Mouse (Mus musculus) CH12.LX (cell line): ENCODE data around the gene Ssbp4. TPM values are rescaled to one million over a fixed set of nuclear protein-coding genes. Genes with fewer than 3 reads are reported as not detected.

Experiments used
- DNase-seq: peaks from one replicate; pipeline ENCODE4 v3.0.0-alpha.2; 2013; ENCODE audit errors: extremely low read depth
- H3K27ac ChIP-seq: 2 replicates; pipeline ENCODE4 v1.5.1; 2012; ENCODE audit warnings: low read depth, mild to moderate bottlenecking, control low read depth, moderate library complexity; ENCODE audit not compliant: insufficient read depth
- H3K27me3 ChIP-seq: replicated peaks from 2 replicates; pipeline ENCODE3; 2012; ENCODE audit warnings: inconsistent platforms
- H3K36me3 ChIP-seq, 2 experiments: replicated peaks in 1 of 2; 2 replicates each; pipeline versions ENCODE3 to v1.6.1; 2012; ENCODE audit warnings: inconsistent platforms in 1 of 2, low read length in 1 of 2, mild to moderate bottlenecking in 1 of 2, mixed read lengths in 1 of 2, moderate library complexity in 1 of 2; ENCODE audit not compliant: control insufficient read depth in 1 of 2, insufficient read depth in 1 of 2
- H3K4me1 ChIP-seq, 2 experiments: 2 replicates each; pipeline ENCODE4 v1.6.1; 2012; ENCODE audit warnings: inconsistent platforms in 1 of 2, moderate library complexity in 1 of 2; ENCODE audit not compliant: insufficient read depth in 2 of 2, control insufficient read depth in 1 of 2
- H3K4me2 ChIP-seq: 2 replicates; pipeline ENCODE4 v1.6.1; 2012; ENCODE audit warnings: low read depth, mild to moderate bottlenecking, control low read depth; ENCODE audit not compliant: poor library complexity, insufficient read depth, severe bottlenecking
- H3K4me3 ChIP-seq, 3 experiments: fragments of 150-350 bp in 1 of 3; sonication (generic) in 1 of 3; replicated peaks in 1 of 3; 2 replicates each; pipeline versions ENCODE3 to v1.5.1; 2011 to 2012; ENCODE audit warnings: low read depth in 2 of 3, low read length in 2 of 3, mild to moderate bottlenecking in 2 of 3, moderate library complexity in 2 of 3, control low read depth in 1 of 3, improper control_type of control experiment in 1 of 3, inconsistent platforms in 1 of 3, mixed read lengths in 1 of 3; ENCODE audit not compliant: poor library complexity in 1 of 3
- H3K79me2 ChIP-seq: replicated peaks from 2 replicates; pipeline ENCODE4 v1.6.1; 2012; ENCODE audit warnings: mild to moderate bottlenecking, moderate library complexity; ENCODE audit not compliant: control insufficient read depth, poor library complexity, insufficient read depth, severe bottlenecking; ENCODE audit errors: extremely low read depth
- H3K9ac ChIP-seq: 2 replicates; pipeline ENCODE4 v1.6.1; 2012; ENCODE audit warnings: low read depth, mild to moderate bottlenecking, control low read depth, moderate library complexity; ENCODE audit not compliant: insufficient read depth
- H3K9me3 ChIP-seq: replicated peaks from 2 replicates; pipeline ENCODE3; 2012; ENCODE audit warnings: low read length, inconsistent platforms, mixed read lengths
- BHLHE40 ChIP-seq: IDR thresholded peaks from 2 replicates; pipeline ENCODE4 v1.6.1; 2011; ENCODE audit warnings: mild to moderate bottlenecking, low read depth, low read length, improper control_type of control experiment
- CHD2 ChIP-seq: IDR thresholded peaks from 2 replicates; pipeline ENCODE4 v1.6.1; 2011; ENCODE audit warnings: low read length, improper control_type of control experiment
- CTCF ChIP-seq, 2 experiments: IDR thresholded peaks in 1 of 2; conservative IDR thresholded peaks in 1 of 2; 2 replicates each; pipeline ENCODE4 v1.5.1; 2011 to 2012; ENCODE audit warnings: low read depth in 2 of 2, low read length in 2 of 2, improper control_type of control experiment in 1 of 2, inconsistent platforms in 1 of 2, mild to moderate bottlenecking in 1 of 2, moderate library complexity in 1 of 2
- ETS1 ChIP-seq: conservative IDR thresholded peaks from 2 replicates; pipeline ENCODE4 v1.6.1; 2012; ENCODE audit warnings: low read depth, mild to moderate bottlenecking, inconsistent platforms, low read length, improper control_type of control experiment, moderate library complexity
- HCFC1 ChIP-seq: IDR thresholded peaks from 2 replicates; pipeline ENCODE4 v1.6.1; 2012; ENCODE audit warnings: low read depth, mild to moderate bottlenecking, inconsistent platforms, low read length, improper control_type of control experiment
- IRF4 ChIP-seq: IDR thresholded peaks from 2 replicates; pipeline ENCODE4 v1.6.1; 2014; ENCODE audit warnings: low read depth, mild to moderate bottlenecking, inconsistent platforms, low read length, improper control_type of control experiment
- JUND ChIP-seq: conservative IDR thresholded peaks from 2 replicates; pipeline ENCODE4 v1.6.1; 2011; ENCODE audit warnings: low read depth, low read length, improper control_type of control experiment
- MAZ ChIP-seq: IDR thresholded peaks from 2 replicates; pipeline ENCODE4 v1.6.1; 2012; ENCODE audit warnings: low read depth, mild to moderate bottlenecking, inconsistent platforms, low read length, improper control_type of control experiment, moderate library complexity
- MEF2A ChIP-seq: IDR thresholded peaks from 2 replicates; pipeline ENCODE4 v1.6.1; 2014; ENCODE audit warnings: low read depth, mild to moderate bottlenecking, inconsistent platforms, low read length, improper control_type of control experiment, borderline replicate concordance
- NELFE ChIP-seq: IDR thresholded peaks from 2 replicates; pipeline ENCODE4 v1.6.1; 2011; ENCODE audit warnings: low read depth, low read length, improper control_type of control experiment
- NRF1 ChIP-seq: IDR thresholded peaks from 2 replicates; pipeline ENCODE4 v1.6.1; 2014; ENCODE audit warnings: low read depth, mild to moderate bottlenecking, inconsistent platforms, low read length, improper control_type of control experiment, moderate library complexity
- SIN3A ChIP-seq: IDR thresholded peaks from 2 replicates; pipeline ENCODE4 v1.6.1; 2012; ENCODE audit warnings: low read length, improper control_type of control experiment, inconsistent platforms
- TBP ChIP-seq: conservative IDR thresholded peaks from 2 replicates; pipeline ENCODE4 v1.6.1; 2011; ENCODE audit warnings: low read depth, low read length, improper control_type of control experiment
- USF1 ChIP-seq: IDR thresholded peaks from 2 replicates; pipeline ENCODE4 v1.6.1; 2014; ENCODE audit warnings: low read depth, mild to moderate bottlenecking, inconsistent platforms, low read length, improper control_type of control experiment
- USF2 ChIP-seq: conservative IDR thresholded peaks from 2 replicates; pipeline ENCODE4 v1.6.1; 2011; ENCODE audit warnings: low read depth, low read length, improper control_type of control experiment
- ZKSCAN1 ChIP-seq: IDR thresholded peaks from 2 replicates; pipeline ENCODE4 v1.6.1; 2012; ENCODE audit warnings: low read depth, inconsistent platforms, low read length, improper control_type of control experiment, borderline replicate concordance
- ZMIZ1 ChIP-seq: IDR thresholded peaks from 2 replicates; pipeline ENCODE4 v1.6.1; 2012; ENCODE audit warnings: low read depth, mild to moderate bottlenecking, inconsistent platforms, low read length, improper control_type of control experiment
- ZNF384 ChIP-seq: IDR thresholded peaks from 2 replicates; pipeline ENCODE4 v1.6.1; 2012; ENCODE audit warnings: low read depth, low read length, improper control_type of control experiment, inconsistent platforms
- dilution Hi-C: fragments of 300-500 bp; cut with MboI; formaldehyde crosslinking; loops from 2 replicates; pipeline ENCODE4 v1.14.3; 2020; ENCODE audit warnings: low sequenced_read_pairs; ENCODE audit not compliant: extremely low pct_unique_long_range_greater_than_20kb, extremely low pct_ligation_motif_present
- in situ Hi-C: fragments of 300-500 bp; cut with MboI; formaldehyde crosslinking; loops from 3 replicates; pipeline ENCODE4 v1.14.3; 2019; ENCODE audit warnings: low sequenced_read_pairs, low pct_ligation_motif_present, low pct_unique_long_range_greater_than_20kb, mixed read lengths
- polyA plus RNA-seq: library from polyadenylated mRNA; unstranded; fragments of >175 nt; gene quantifications from 2 replicates; pipeline ENCODE4 v1.2.1, GENCODE M21; 2012; ENCODE audit warnings: low read depth; ENCODE audit not compliant: insufficient read length
- total RNA-seq, 2 experiments: library from RNA; depleted of rRNA; stranded (reverse); fragments of 300-350 nt in 1 of 2; fragments of >200 nt in 1 of 2; gene quantifications; 2 replicates each; pipeline ENCODE4 v1.2.3; 2012 to 2014

Gene Ssbp4
- total and polyA plus RNA-seq, 3 experiments = 41.3 to 128 (median 77.3) TPM

GRCm38 (mm10) chr8:70607603-70607897, 1.1 kb downstream of the Ssbp4 start:
- Histone ChIP-seq H3K4me2 (peak overlapping the region; percentile 29), H3K4me3 (peak overlapping the region; percentile 77 to 94 (median 79)), H3K79me2 (peaks cover 9% of the 10 kb centered on the region; the same call in 1 of the 2 replicates), H3K27ac (no peak overlapping the region), H3K27me3 (no peaks in the 10 kb centered on the region), H3K36me3 (peaks cover 6 to 31% of the 10 kb centered on the region in 2 experiments), H3K9me3 (no peaks in the 10 kb centered on the region), H3K9ac (peak overlapping the region; percentile 81), H3K4me1 (peaks cover 22 to 47% of the 10 kb centered on the region in 2 experiments)
- in situ Hi-C loops = loop anchor here (10.0 kb wide), 1 partner anchor 63 kb away; no protein-coding TSS in a partner anchor
- DNase-seq = no peak
- TF ChIP-seq USF1 (peak; percentile 25), MAZ (no peak), IRF4 (no peak), TBP (no peak)
- dilution Hi-C loops = no loop called here

GRCm38 (mm10) chr8:70606780-70607602, 1.7 kb downstream of the Ssbp4 start:
- dilution Hi-C loops (no loop called here), in situ Hi-C loops (loop anchor here (10.0 kb wide), 1 partner anchor 62 kb away; no protein-coding TSS in a partner anchor)
- H3K9ac ChIP-seq = peak overlapping the region; percentile 81
- no peak for TF ChIP-seq USF2
- TF ChIP-seq, all 38 proteins: peak for 0
- H3K27me3 ChIP-seq = no peaks in the 10 kb centered on the region
- H3K27ac ChIP-seq = no peak overlapping the region
- peak overlapping the region; percentile 77 to 94 (median 79) for H3K4me3 ChIP-seq
- peaks cover 4% of the 10 kb centered on the region for H3K9me3 ChIP-seq
- H3K4me2 ChIP-seq = peak overlapping the region; percentile 29
- peaks cover 12 to 37% of the 10 kb centered on the region in 2 experiments for H3K36me3 ChIP-seq
- peaks cover 9% of the 10 kb centered on the region; the same call in 1 of the 2 replicates for H3K79me2 ChIP-seq
- DNase-seq = no peak
- peaks cover 22 to 44% of the 10 kb centered on the region in 2 experiments for H3K4me1 ChIP-seq

- peaks cover 9% of the 10 kb centered on the region; the same call in 1 of the 2 replicates for H3K79me2 ChIP-seq
- H3K4me1 ChIP-seq = peaks cover 22 to 41% of the 10 kb centered on the region in 2 experiments
- peaks cover 4% of the 10 kb centered on the region for H3K9me3 ChIP-seq
- H3K9ac ChIP-seq = no peak overlapping the region
- H3K4me3 ChIP-seq = no peak overlapping the region
- TF ChIP-seq BHLHE40 = no peak
- TF ChIP-seq USF2 = no peak
- TF ChIP-seq MAZ = no peak
- no peak for TF ChIP-seq ZKSCAN1
- no peak for TF ChIP-seq MEF2A
- TF ChIP-seq JUND = no peak
- TF ChIP-seq TBP = no peak
- no peak for TF ChIP-seq HCFC1
- no peak for TF ChIP-seq CHD2
- no peak for TF ChIP-seq SIN3A
- TF ChIP-seq ZMIZ1 = no peak
- TF ChIP-seq NELFE = no peak
- TF ChIP-seq NRF1 = no peak
- no peak for TF ChIP-seq ETS1
- no peak for TF ChIP-seq CTCF (conservative IDR thresholded peaks at IDR 0.05 in 1 of 2, IDR thresholded peaks at IDR 0.05 in 1 of 2; ENCODE audit: low read depth in 2 of 2, low read length in 2 of 2)
- TF ChIP-seq ZNF384 = no peak
- peaks cover 15 to 45% of the 10 kb centered on the region in 2 experiments for H3K36me3 ChIP-seq
- H3K27ac ChIP-seq = no peak overlapping the region
- in situ Hi-C loops (loop anchor here (10.0 kb wide), 1 partner anchor 61 kb away; no protein-coding TSS in a partner anchor), dilution Hi-C loops (no loop called here)
- no peak for DNase-seq
- H3K27me3 ChIP-seq = no peaks in the 10 kb centered on the region
- no peak overlapping the region for H3K4me2 ChIP-seq
Observed at GRCm38 (mm10) chr8:70605871-70606779, 2.5 kb downstream of the Ssbp4 start.
